Mouse (Mus musculus) midbrain, embryonic 16.5 days (tissue): ENCODE results near the gene Mgrn1. TPM values are rescaled to one million over a fixed set of nuclear protein-coding genes. Genes with fewer than 3 reads are reported as not detected.

Source experiments
- ATAC-seq: fragments of 200-750 bp; cut with Nextera tagmentation; 2 replicates; pipeline ENCODE4 v1.8.0; 2017; ENCODE audit warnings: moderate TSS enrichment
- H3K27ac ChIP-seq: fragments of 300-500 bp; sonication (generic); 2 replicates; pipeline ENCODE4 v1.5.1; 2014; ENCODE audit warnings: mild to moderate bottlenecking, low read length, mixed read lengths
- H3K27me3 ChIP-seq: fragments of 300-500 bp; sonication (generic); 2 replicates; pipeline ENCODE4 v1.6.1; 2014; ENCODE audit warnings: low read depth, low read length, mixed read lengths; ENCODE audit not compliant: control insufficient read depth, insufficient read depth
- H3K36me3 ChIP-seq: fragments of 300-500 bp; sonication (generic); 2 replicates; pipeline ENCODE4 v1.6.1; 2014; ENCODE audit warnings: mild to moderate bottlenecking, low read length, moderate library complexity, mixed read lengths; ENCODE audit not compliant: control insufficient read depth, insufficient read depth
- H3K4me1 ChIP-seq: fragments of 300-500 bp; sonication (generic); 2 replicates; pipeline ENCODE4 v1.6.1; 2014; ENCODE audit warnings: mild to moderate bottlenecking, low read length, mixed read lengths; ENCODE audit not compliant: control insufficient read depth, insufficient read depth
- H3K4me2 ChIP-seq: fragments of 300-500 bp; sonication (generic); 2 replicates; pipeline ENCODE4 v1.6.1; 2014; ENCODE audit warnings: mild to moderate bottlenecking, low read length, mixed read lengths
- H3K4me3 ChIP-seq: fragments of 300-500 bp; sonication (generic); 2 replicates; pipeline ENCODE4 v1.5.1; 2014; ENCODE audit warnings: low read depth, mild to moderate bottlenecking, low read length, moderate library complexity, mixed read lengths
- H3K9ac ChIP-seq: fragments of 300-500 bp; sonication (generic); 2 replicates; pipeline ENCODE4 v1.6.1; 2014; ENCODE audit warnings: low read depth, low read length, mixed read lengths
- H3K9me3 ChIP-seq: fragments of 300-500 bp; sonication (generic); replicated peaks from 2 replicates; pipeline ENCODE4 v1.6.1; 2014; ENCODE audit warnings: mild to moderate bottlenecking, low read length, mixed read lengths; ENCODE audit not compliant: control insufficient read depth, poor library complexity, severe bottlenecking
- WGBS: fragments of 180-500 bp; shearing (Covaris S2); extraction: QIAGEN DNeasy Blood & Tissue Kit; methylation state at CpG from one replicate; pipeline ENCODE4 v1.1.7; 2014; 5-methylcytosine and 5-hydroxymethylcytosine counted together
- polyA plus RNA-seq: library from polyadenylated mRNA; unstranded; fragments of >200 nt; fragmentation: Nextera tagmentation; extraction: Ambion mirVana; gene quantifications from 2 replicates; pipeline ENCODE4 v1.2.1, GENCODE M21; 2015

Mgrn1 gene
- polyA plus RNA-seq, 1 experiment from 2014 or later = 126 TPM

- no peak overlapping the region for H3K4me2 ChIP-seq
- no peaks in the 10 kb centered on the region for H3K9me3 ChIP-seq
- peaks cover 36% of the 10 kb centered on the region for H3K36me3 ChIP-seq
- no peaks in the 10 kb centered on the region for H3K4me1 ChIP-seq
- H3K9ac ChIP-seq = no peak overlapping the region
- H3K27me3 ChIP-seq = no peaks in the 10 kb centered on the region
- no peak overlapping the region for H3K4me3 ChIP-seq
- no peak for ATAC-seq
- no peak overlapping the region for H3K27ac ChIP-seq
- WGBS = 93% methylated on average over 6 of the region's 6 CpGs
These were observed 36.4 kb downstream of the Mgrn1 start for GRCm38 (mm10) chr16:4922481-4922880.

DNA sequence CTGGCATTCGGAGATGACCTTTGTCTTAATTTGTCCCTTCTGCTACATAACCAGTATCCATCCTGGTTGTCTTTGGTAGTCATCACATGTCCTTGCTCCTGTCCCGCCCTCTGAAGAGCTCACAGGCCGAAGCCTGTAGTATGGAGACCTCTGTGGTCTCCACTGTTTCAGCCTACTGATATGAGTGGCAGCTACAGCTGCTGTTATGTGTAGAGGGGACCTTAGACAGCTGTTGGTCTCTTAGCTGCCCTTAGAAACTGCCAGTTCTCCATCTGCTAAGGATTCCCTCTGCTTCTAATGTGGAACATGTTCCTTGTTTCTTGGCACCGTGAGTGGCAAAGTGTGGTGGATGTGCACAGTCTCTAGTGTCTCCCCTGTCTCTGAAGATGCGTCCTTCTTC, 37.9 kb downstream of the Mgrn1 start:
- no peaks in the 10 kb centered on the region for H3K4me1 ChIP-seq
- H3K27ac ChIP-seq = no peak overlapping the region
- no peaks in the 10 kb centered on the region for H3K9me3 ChIP-seq
- no peak overlapping the region for H3K9ac ChIP-seq
- no peak overlapping the region for H3K4me2 ChIP-seq
- WGBS = 95% methylated on average over 5 of the region's 5 CpGs
- no peak overlapping the region for H3K4me3 ChIP-seq
- H3K36me3 ChIP-seq = peaks cover 46% of the 10 kb centered on the region
- ATAC-seq = no peak
- no peaks in the 10 kb centered on the region for H3K27me3 ChIP-seq

GRCm38 (mm10) chr16:4927967-4928366, 41.9 kb downstream of the Mgrn1 start:
- Histone ChIP-seq H3K27me3 (no peaks in the 10 kb centered on the region), H3K4me1 (no peaks in the 10 kb centered on the region), H3K9ac (no peak overlapping the region), H3K4me2 (no peak overlapping the region), H3K36me3 (peaks cover 62% of the 10 kb centered on the region), H3K27ac (no peak overlapping the region), H3K9me3 (no peaks in the 10 kb centered on the region), H3K4me3 (no peak overlapping the region)
- 97% methylated on average over 7 of the region's 7 CpGs for WGBS
- ATAC-seq = no peak

GRCm38 (mm10) chr16:4928474-4928873, 42.4 kb downstream of the Mgrn1 start:
- no peak overlapping the region for H3K4me2 ChIP-seq
- peaks cover 60% of the 10 kb centered on the region for H3K36me3 ChIP-seq
- no peaks in the 10 kb centered on the region for H3K4me1 ChIP-seq
- 92% methylated on average over 2 of the region's 2 CpGs for WGBS
- no peaks in the 10 kb centered on the region for H3K9me3 ChIP-seq
- no peak for ATAC-seq
- no peak overlapping the region for H3K9ac ChIP-seq
- no peaks in the 10 kb centered on the region for H3K27me3 ChIP-seq
- H3K4me3 ChIP-seq = no peak overlapping the region
- no peak overlapping the region for H3K27ac ChIP-seq

GRCm38 (mm10) chr16:4932429-4932828, 46.4 kb downstream of the Mgrn1 start:
- Histone ChIP-seq H3K27ac (no peak overlapping the region), H3K9ac (no peak overlapping the region), H3K4me1 (no peaks in the 10 kb centered on the region), H3K27me3 (no peaks in the 10 kb centered on the region), H3K9me3 (no peaks in the 10 kb centered on the region), H3K4me2 (no peak overlapping the region), H3K4me3 (no peak overlapping the region), H3K36me3 (peaks cover 34% of the 10 kb centered on the region)
- 83% methylated on average over 3 of the region's 3 CpGs for WGBS
- ATAC-seq = peak; percentile 43; the same call in 1 of the 2 replicates

- ATAC-seq = no peak
- H3K4me1 ChIP-seq = peaks cover 13% of the 10 kb centered on the region; the same call in 1 of the 2 replicates
- no peak overlapping the region for H3K4me2 ChIP-seq
- H3K27ac ChIP-seq = no peak overlapping the region
- no peaks in the 10 kb centered on the region for H3K27me3 ChIP-seq
- peaks cover 22% of the 10 kb centered on the region for H3K36me3 ChIP-seq
- 98% methylated on average over 31 of the region's 31 CpGs for WGBS
- H3K4me3 ChIP-seq = no peak overlapping the region
- no peak overlapping the region for H3K9ac ChIP-seq
- H3K9me3 ChIP-seq = no peaks in the 10 kb centered on the region
These were observed 49.4 kb downstream of the Mgrn1 start for GRCm38 (mm10) chr16:4935430-4935829.

DNA sequence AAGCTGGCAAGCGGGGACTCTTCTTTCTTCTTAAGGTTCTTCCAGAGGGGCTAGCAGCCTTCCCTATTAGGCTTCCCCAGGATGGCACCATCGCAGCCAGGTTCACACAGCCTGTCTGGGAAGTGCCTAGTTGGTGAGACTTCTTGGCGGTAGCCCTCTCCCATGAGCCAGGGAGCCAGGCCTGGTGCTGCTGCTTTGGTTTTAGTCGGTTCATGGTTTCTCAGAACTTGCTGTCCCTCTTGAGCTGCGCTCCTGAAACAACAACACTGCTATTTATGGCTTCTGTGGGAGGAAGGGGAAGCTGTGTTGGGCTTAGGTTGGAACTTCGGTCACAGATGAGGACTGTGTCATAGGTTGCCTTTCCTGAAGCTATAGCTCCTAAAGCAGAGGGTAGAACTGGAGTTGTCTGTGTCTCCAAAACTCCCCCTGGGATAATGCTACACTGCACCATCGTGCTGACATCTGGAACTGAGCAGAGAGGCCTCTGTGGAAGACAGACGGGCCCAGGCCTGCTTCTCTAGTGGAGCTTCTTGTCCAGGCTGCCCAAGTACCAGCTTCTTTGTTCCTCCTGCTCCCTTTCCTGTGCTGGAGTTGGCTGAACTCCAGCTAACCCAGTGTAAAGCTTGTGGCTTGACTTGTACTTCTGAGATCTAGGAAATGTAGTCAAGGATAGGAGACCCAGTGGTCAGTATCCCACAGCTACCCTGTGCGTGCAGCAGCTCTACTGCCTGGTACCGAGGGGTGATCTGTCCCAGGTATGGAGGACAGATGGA, 50.1 kb downstream of the Mgrn1 start:
- Histone ChIP-seq H3K9ac (no peak overlapping the region), H3K27ac (no peak overlapping the region), H3K4me3 (no peak overlapping the region), H3K27me3 (no peaks in the 10 kb centered on the region), H3K36me3 (peaks cover 21% of the 10 kb centered on the region), H3K4me1 (peaks cover 15% of the 10 kb centered on the region; the same call in 1 of the 2 replicates), H3K9me3 (no peaks in the 10 kb centered on the region), H3K4me2 (no peak overlapping the region)
- 93% methylated on average over 10 of the region's 10 CpGs for WGBS
- no peak for ATAC-seq

DNA sequence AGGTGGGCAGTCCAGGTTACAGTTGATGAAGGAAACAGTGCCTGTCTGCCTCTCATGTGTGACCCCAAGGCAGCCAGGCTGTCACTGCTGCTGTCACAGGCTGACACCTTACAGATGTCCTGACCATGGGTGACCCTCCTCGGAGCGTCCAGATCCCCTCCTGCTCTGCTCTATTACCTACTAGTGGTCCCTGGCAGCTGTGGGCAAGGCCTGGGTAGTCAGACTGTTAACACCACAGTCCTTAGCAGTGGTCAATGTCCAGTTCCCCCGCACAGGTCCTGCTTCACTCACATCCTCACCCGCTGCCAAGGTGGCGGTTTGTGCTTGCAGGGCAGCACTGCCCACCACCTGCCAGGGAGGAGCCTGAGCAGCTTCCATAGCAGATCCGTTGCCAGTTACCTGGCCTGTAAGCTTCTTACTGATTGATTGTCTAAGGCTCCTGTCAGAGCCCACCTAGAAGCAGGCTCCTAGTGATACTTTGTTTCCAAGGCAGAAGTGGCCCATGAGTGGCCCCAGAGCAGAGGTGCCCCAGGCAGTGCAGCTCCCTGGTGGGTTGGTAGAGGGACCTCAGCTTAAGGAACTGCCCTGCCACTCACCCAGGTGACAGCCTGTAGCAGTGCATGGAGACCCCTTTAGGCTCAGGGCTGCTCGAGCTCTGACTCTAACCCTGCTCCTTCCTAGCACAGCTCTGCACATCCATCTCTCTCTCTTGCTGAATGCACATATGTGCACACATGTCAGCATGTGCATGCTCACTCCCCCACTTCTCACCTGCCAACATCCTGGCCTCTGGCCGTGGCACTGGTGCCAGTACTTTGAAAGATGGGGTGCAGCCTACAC, 51.5 kb downstream of the Mgrn1 start:
- 92% methylated on average over 8 of the region's 8 CpGs for WGBS
- H3K27me3 ChIP-seq = no peaks in the 10 kb centered on the region
- H3K4me2 ChIP-seq = no peak overlapping the region
- peaks cover 9% of the 10 kb centered on the region for H3K36me3 ChIP-seq
- peaks cover 15% of the 10 kb centered on the region; the same call in 1 of the 2 replicates for H3K4me1 ChIP-seq
- no peak for ATAC-seq
- H3K9ac ChIP-seq = no peak overlapping the region
- no peaks in the 10 kb centered on the region for H3K9me3 ChIP-seq
- no peak overlapping the region for H3K4me3 ChIP-seq
- H3K27ac ChIP-seq = no peak overlapping the region

DNA sequence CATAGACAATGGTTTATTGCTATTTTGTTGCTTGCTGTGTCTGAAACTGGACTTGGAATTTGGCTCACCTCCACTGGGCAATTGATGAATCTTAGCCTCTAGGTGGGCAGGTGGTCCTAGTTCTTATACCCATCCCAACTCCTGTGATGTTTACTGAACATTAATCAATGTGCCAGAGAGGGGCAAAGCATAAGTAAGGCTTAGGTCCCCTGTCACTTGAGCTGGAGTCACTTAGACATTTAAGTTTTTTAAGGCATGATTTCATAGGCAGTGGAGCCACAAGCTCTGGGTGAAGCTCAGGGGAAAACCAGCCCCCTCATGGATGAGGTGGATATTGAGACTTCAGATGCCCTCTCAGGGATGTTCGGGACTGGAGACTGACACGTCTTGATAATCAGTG, 52.4 kb downstream of the Mgrn1 start, which contains the start of gene Nudt16l1:
TSS of gene Nudt16l1 (plus strand) at position 301 of the 400 bp plus-strand sequence.
- Histone ChIP-seq H3K9ac (peak within 1 kb of the TSS; percentile 90), H3K27me3 (no peaks in the 10 kb centered on the region), H3K27ac (peak within 1 kb of the TSS; percentile 84), H3K4me3 (peak within 1 kb of the TSS; percentile 73), H3K9me3 (no peaks in the 10 kb centered on the region), H3K4me2 (peak within 1 kb of the TSS; percentile 79), H3K4me1 (peaks cover 15% of the 10 kb centered on the region; the same call in 1 of the 2 replicates), H3K36me3 (peaks cover 7% of the 10 kb centered on the region)
- no peak for ATAC-seq
- 0% methylated on average over 2 of the region's 2 CpGs for WGBS
